Mouse (Mus musculus) v-Abl transformed pro-B cells (cell line): ENCODE data around the gene Gm28230.

Experiments
- in situ Hi-C, 2 experiments: fragments of 400-800 bp; cut with MboI; formaldehyde crosslinking; loops; one replicate each; pipeline ENCODE4 v1.15.1; 2025; ENCODE audit not compliant: unreplicated experiment in 2 of 2

Gene Gm28230

GRCm38 (mm10) chr2:74748436-74748995 is 22.0 kb downstream of the Gm28230 start:
- in situ Hi-C loops, result loop anchor here in 1 of 2 experiments (25.0 kb wide), 1 partner anchor 1264 kb away; no protein-coding TSS in a partner anchor

GRCm38 (mm10) chr2:74749337-74750121 is 23.0 kb downstream of the Gm28230 start:
- in situ Hi-C loops, result loop anchor here in 1 of 2 experiments (25.0 kb wide), 1 partner anchor 1263 kb away; no protein-coding TSS in a partner anchor

GRCm38 (mm10) chr2:74750731-74751250 is 24.3 kb downstream of the Gm28230 start:
- in situ Hi-C loops, result no loop called here

- in situ Hi-C loops, result no loop called here
Observed at GRCm38 (mm10) chr2:74751861-74752260, 25.3 kb downstream of the Gm28230 start.

- in situ Hi-C loops, result no loop called here
Observed at GRCm38 (mm10) chr2:74752431-74753174, 26.1 kb downstream of the Gm28230 start.

- in situ Hi-C loops, result no loop called here
Observed at GRCm38 (mm10) chr2:74753175-74753523, 26.6 kb downstream of the Gm28230 start.

- in situ Hi-C loops, result no loop called here
Observed at GRCm38 (mm10) chr2:74753711-74754110, 27.2 kb downstream of the Gm28230 start.

GRCm38 (mm10) chr2:74760146-74760545 is 33.6 kb downstream of the Gm28230 start:
- in situ Hi-C loops, result no loop called here

- in situ Hi-C loops, result no loop called here
Observed at GRCm38 (mm10) chr2:74761941-74762340, 35.4 kb downstream of the Gm28230 start.

GRCm38 (mm10) chr2:74762522-74763244 is 36.2 kb downstream of the Gm28230 start, which contains the start of gene Hoxd1:
Gene Hoxd1, plus strand, starts transcription at chr2:74762980.
- in situ Hi-C loops, result no loop called here

GRCm38 (mm10) chr2:74763245-74763735 is 36.8 kb downstream of the Gm28230 start:
- in situ Hi-C loops, result no loop called here

- in situ Hi-C loops, result no loop called here
Observed at GRCm38 (mm10) chr2:74763976-74764375, 37.4 kb downstream of the Gm28230 start.

GRCm38 (mm10) chr2:74774359-74774758 is 47.8 kb downstream of the Gm28230 start:
- in situ Hi-C loops, result no loop called here

- in situ Hi-C loops, result no loop called here
Observed at GRCm38 (mm10) chr2:74777536-74778275, 51.2 kb downstream of the Gm28230 start.

- in situ Hi-C loops, result no loop called here
Observed at GRCm38 (mm10) chr2:74781386-74781785, 54.9 kb downstream of the Gm28230 start.

GRCm38 (mm10) chr2:74795531-74795930 is 69.0 kb downstream of the Gm28230 start:
- in situ Hi-C loops, result no loop called here
